Mouse (Mus musculus): ENCODE results near the gene Nsun4.
A peak's percentile ranks its signal among the peaks of the same experiment; 100 is the strongest.

The Nsun4 gene

GRCm38 (mm10) chr4:116053399-116053961, at the start of gene Nsun4:
Gene Nsun4 (minus strand): TSS chr4:116053876.
- DNase-seq (ENCODE audit: low spot score in 2 of 2): peak; percentile 92 to 93

- DNase-seq (ENCODE audit: low spot score in 2 of 2): no peak
Observed at GRCm38 (mm10) chr4:116100959-116101358, 47.3 kb upstream of the Nsun4 start.

DNA sequence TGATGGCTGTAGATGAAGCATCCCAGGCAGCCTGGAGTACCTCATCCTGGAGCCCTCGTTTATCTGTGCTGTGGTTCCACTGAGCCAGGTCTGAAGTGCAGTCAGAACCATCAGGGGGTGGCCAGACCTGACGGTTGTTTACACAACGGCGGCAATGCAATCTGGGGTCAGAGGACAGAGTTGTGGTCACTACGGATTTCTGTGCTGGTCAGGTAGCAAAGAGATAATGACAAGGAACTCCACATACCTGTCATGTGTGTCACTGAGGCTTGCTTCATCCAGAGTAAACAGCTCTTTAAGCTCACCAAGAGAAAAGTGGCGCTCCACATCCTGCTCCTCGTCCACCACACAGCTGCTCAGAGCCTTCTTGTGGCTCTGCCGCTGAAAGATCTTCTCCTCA, 43.5 kb upstream of the Nsun4 start:
- DNase-seq (ENCODE audit: low spot score in 2 of 2): no peak

DNA sequence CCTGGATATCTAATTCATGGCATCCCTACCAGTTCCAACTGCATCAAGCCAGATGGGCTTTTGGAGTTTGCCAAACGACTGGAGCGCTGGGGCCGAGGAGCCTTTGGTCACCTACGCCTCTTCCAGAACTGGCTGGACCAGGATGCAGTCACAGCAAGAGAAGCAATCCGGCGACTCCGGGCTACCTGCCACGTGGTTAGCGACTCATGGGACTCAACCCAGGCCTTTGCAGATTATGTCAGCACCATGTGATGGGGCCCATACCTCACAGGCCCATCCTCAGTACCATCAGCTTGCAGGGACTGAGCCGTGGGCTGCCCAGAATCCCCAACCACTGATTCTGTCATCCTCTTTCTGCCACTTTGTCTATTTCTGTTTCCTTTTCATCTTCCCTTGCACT, 42.6 kb upstream of the Nsun4 start:
- DNase-seq (ENCODE audit: low spot score in 2 of 2): no peak

- no peak for DNase-seq (ENCODE audit: low spot score in 2 of 2)
Observed at GRCm38 (mm10) chr4:116088510-116089249, 35.0 kb upstream of the Nsun4 start.

DNA sequence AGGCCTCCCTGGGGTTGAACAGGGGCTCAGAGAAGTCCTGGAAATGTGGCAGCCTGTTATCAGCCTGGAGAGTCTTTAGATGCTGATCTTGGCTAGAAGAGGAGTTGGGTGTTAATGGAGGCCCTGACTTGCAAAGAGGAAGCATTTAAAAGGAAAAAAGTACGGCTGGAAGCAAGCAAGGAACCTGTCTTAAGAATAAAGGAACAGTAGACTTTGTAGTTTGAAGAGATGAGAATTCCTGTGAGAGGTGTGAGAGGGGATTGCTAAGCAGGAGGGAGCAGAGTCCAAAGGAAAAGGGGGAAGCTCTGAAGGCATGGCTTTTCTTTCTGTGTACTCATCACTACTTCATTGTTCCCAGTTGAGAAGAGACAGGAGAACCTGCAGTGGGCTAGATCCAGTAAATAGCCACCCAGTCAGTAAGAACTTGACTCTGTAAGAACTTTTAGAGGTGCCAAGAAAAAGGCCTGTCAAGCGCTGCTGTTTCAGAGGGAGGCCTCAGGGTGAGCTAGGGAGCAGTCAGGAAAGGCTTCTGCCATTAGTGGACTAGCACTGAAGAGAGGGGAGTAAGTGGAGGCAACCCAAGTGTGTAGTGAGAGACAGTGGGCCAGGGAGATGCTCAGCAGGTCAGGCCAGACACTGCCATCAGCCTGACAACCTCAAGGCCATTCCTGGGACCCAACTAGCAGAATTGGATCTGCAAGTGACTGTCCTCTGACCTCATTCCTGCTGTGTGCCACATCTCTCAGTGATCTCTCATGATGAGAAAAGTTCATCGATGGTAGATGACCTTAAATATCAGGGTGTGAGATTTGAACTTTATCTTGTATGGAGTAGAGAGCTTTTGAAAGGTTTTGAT, 23.8 kb upstream of the Nsun4 start:
- no peak for DNase-seq (ENCODE audit: low spot score in 2 of 2)

- DNase-seq (ENCODE audit: low spot score in 2 of 2): peak in 1 of 2 experiments; percentile 46
Observed at GRCm38 (mm10) chr4:116076369-116077231, 22.9 kb upstream of the Nsun4 start.

GRCm38 (mm10) chr4:116075631-116076368, 22.1 kb upstream of the Nsun4 start:
- peak; percentile 71 to 78 for DNase-seq (ENCODE audit: low spot score in 2 of 2)

DNA sequence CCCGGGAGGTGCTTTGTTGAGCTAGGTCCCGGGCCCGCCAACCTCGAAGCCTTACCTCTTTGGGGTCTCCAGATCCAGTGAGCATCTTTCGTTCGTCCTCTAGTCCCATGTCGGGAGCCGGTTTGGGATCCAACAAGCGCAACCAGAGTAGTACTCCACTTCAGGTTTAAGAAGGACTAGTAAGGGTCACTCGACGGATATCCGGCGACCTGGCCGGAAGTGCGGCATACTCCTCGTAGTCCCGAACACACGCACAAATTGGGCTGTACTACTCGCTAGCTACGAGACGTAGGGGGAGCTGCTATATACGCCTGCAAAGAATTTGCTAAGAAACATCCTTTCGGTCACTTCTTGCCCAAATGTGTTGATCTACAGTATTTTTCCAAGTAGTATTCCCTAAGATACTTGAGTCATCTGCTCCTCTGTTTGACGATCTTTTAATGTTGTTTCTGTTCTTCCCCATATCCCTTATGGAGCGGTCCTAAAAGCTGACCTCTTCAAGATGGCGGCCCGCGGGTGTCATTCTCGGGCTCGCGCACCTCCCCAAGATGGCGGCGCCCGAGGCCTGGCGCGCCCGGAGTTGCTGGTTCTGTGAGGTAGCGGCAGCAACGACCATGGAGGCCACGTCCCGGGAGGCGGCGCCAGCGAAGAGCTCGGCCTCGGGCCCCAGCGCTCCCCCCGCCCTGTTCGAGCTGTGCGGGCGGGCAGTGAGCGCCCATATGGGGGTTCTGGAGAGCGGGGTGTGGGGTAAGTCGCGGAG, 21.4 kb upstream of the Nsun4 start, which contains the start of the genes Uqcrh and Lrrc41:
TSS of gene Uqcrh (minus strand) at position 211 of the 760 bp plus-strand sequence.
TSS of gene Lrrc41 (plus strand) at position 409 of the 760 bp plus-strand sequence.
- DNase-seq (ENCODE audit: low spot score in 2 of 2): peak; percentile 97

- no peak for DNase-seq (ENCODE audit: low spot score in 2 of 2)
Observed at GRCm38 (mm10) chr4:116074145-116074675, 20.5 kb upstream of the Nsun4 start.

- DNase-seq (ENCODE audit: low spot score in 2 of 2): no peak
Observed at GRCm38 (mm10) chr4:116073146-116073545, 19.5 kb upstream of the Nsun4 start.

GRCm38 (mm10) chr4:116070116-116070515, 16.4 kb upstream of the Nsun4 start:
- DNase-seq (ENCODE audit: low spot score in 2 of 2): no peak

GRCm38 (mm10) chr4:116063855-116064254, 10.2 kb upstream of the Nsun4 start:
- no peak for DNase-seq (ENCODE audit: low spot score in 2 of 2)

- DNase-seq (ENCODE audit: low spot score in 2 of 2): no peak
Observed at GRCm38 (mm10) chr4:116059012-116059726, 5.5 kb upstream of the Nsun4 start.

DNA sequence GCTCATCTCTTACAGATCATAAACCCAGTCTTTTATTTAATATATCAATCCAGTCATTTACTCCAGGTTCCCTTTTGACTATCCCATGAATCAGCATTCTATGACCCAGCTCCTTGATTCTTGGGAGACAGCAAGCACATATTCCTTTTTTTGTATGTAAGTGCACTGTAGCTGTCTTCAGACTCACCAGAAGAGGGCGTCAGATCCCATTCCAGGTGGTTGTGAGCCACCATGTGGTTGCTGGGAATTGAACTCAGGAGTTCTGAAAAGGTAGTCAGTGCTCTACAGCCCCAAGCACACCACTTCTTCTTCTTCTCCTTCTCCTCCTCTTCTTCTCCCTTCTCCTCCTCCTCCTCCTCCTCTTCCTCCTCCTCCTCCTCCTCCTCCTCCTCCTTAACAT, 3.9 kb upstream of the Nsun4 start:
- DNase-seq (ENCODE audit: low spot score in 2 of 2): no peak

DNA sequence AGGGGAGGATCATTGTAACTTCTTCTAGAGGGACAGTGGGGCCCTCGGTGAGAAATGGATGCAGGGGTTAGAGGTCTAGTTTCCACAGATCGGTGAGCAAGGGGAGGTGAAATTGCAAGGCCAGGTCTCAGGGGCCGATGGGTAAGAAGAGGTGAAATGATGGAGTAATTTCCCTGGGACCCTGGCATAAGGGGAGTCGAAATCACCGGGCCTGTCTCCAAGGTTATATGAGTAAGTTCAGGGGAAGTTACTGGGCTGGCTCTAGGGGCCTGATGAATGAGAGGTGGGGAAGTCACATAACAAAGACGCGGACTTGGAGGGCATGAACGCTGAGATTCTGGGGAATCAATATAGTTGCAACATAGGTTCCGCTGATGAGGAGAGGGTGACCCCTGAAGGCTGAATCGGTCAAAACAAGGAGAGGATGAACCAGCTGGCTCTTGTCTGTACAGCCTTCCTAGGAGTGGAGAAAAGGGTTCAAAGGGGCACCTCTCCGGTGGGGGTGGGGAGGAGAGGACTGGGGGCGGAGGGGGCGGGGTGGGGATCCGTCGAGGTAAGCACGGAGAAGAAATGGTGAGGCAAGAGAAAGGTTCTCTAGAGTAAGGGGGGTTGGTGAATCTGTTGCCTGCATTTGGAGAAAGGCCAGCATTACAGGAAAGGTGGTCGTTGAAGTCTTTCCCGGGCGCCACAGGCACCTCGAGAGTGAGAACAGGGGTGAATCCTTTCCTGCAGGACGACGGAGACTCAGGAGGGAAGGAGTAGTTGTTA, 966 bp downstream of the Nsun4 start:
- peak in 1 of 2 experiments; percentile 35 for DNase-seq (ENCODE audit: low spot score in 2 of 2)

GRCm38 (mm10) chr4:116049211-116049610, 4.5 kb downstream of the Nsun4 start:
- no peak for DNase-seq (ENCODE audit: low spot score in 2 of 2)
